Mouse (Mus musculus) hindbrain, postnatal 0 days (tissue): Measurements from ENCODE around the gene Wtip. TPM values are rescaled to one million over a fixed set of nuclear protein-coding genes. Genes with fewer than 3 reads are reported as not detected.

Experiments used
- ATAC-seq: fragments of 200-750 bp; cut with Nextera tagmentation; 2 replicates; pipeline ENCODE4 v1.8.0; 2017; ENCODE audit warnings: mild to moderate bottlenecking, moderate TSS enrichment, moderate library complexity
- DNase-seq: peaks from one replicate; pipeline ENCODE4 v3.0.0-alpha.2; 2015; ENCODE audit warnings: low spot score
- H3K27ac ChIP-seq: fragments of 300-500 bp; sonication (generic); 2 replicates; pipeline ENCODE4 v1.5.1; 2014; ENCODE audit warnings: mild to moderate bottlenecking
- H3K27me3 ChIP-seq: fragments of 300-500 bp; sonication (generic); 2 replicates; pipeline ENCODE4 v1.6.1; 2014; ENCODE audit warnings: low read length, mixed read lengths; ENCODE audit not compliant: insufficient read depth
- H3K36me3 ChIP-seq: fragments of 300-500 bp; sonication (generic); 2 replicates; pipeline ENCODE4 v1.6.1; 2014; ENCODE audit warnings: low read length, mixed read lengths; ENCODE audit not compliant: insufficient read depth
- H3K4me1 ChIP-seq: fragments of 300-500 bp; sonication (generic); 2 replicates; pipeline ENCODE4 v1.6.1; 2014; ENCODE audit warnings: antibody characterized with exemption, low read length, mixed read lengths; ENCODE audit not compliant: insufficient read depth
- H3K4me2 ChIP-seq: fragments of 300-500 bp; sonication (generic); 2 replicates; pipeline ENCODE4 v1.6.1; 2014; ENCODE audit warnings: low read depth, mild to moderate bottlenecking, low read length, moderate library complexity, mixed read lengths
- H3K4me3 ChIP-seq: fragments of 300-500 bp; sonication (generic); 2 replicates; pipeline ENCODE4 v1.5.1; 2014; ENCODE audit warnings: low read length
- H3K9ac ChIP-seq: fragments of 300-500 bp; sonication (generic); replicated peaks from 2 replicates; pipeline ENCODE4 v1.6.1; 2014; ENCODE audit warnings: mild to moderate bottlenecking, low read length, moderate library complexity, mixed read lengths
- H3K9me3 ChIP-seq: fragments of 300-500 bp; sonication (generic); 2 replicates; pipeline ENCODE4 v1.6.1; 2016; ENCODE audit warnings: low read length, mixed read lengths
- CTCF ChIP-seq: IDR thresholded peaks from 2 replicates; pipeline ENCODE4 v1.5.1; 2016; ENCODE audit warnings: antibody characterized with exemption, control low read depth, low read depth
- WGBS: fragments of 180-500 bp; shearing (Covaris S2); extraction: QIAGEN DNeasy Blood & Tissue Kit; methylation state at CpG from one replicate; pipeline ENCODE4 v1.1.7; 2014; 5-methylcytosine and 5-hydroxymethylcytosine counted together
- polyA plus RNA-seq: library from polyadenylated mRNA; unstranded; fragments of >200 nt; fragmentation: Nextera tagmentation; extraction: Ambion mirVana; gene quantifications from 2 replicates; pipeline ENCODE4 v1.2.1, GENCODE M21; 2015
- total RNA-seq: library from RNA; depleted of rRNA; stranded (reverse); fragments of >200 nt; gene quantifications from 2 replicates; pipeline ENCODE4 v1.2.3, GENCODE M21; 2014

The Wtip gene
- total and polyA plus RNA-seq, 2 experiments from 2014 or later, result 2.8 to 28.8 TPM

GRCm38 (mm10) chr7:34139493-34139892 lies 6.4 kb upstream of the Wtip start:
- H3K9me3 ChIP-seq, result no peaks in the 10 kb centered on the region
- H3K4me2 ChIP-seq, result no peak overlapping the region
- peaks cover 42% of the 10 kb centered on the region for H3K36me3 ChIP-seq
- H3K27me3 ChIP-seq, result no peaks in the 10 kb centered on the region
- H3K9ac ChIP-seq, result no peak overlapping the region
- H3K4me1 ChIP-seq, result no peaks in the 10 kb centered on the region
- DNase-seq, result no peak
- 95% methylated on average over 6 of the region's 6 CpGs for whole genome bisulfite sequencing
- no peak for ATAC-seq
- TF ChIP-seq CTCF, result no peak
- no peak overlapping the region for H3K27ac ChIP-seq
- H3K4me3 ChIP-seq, result no peak overlapping the region

DNA sequence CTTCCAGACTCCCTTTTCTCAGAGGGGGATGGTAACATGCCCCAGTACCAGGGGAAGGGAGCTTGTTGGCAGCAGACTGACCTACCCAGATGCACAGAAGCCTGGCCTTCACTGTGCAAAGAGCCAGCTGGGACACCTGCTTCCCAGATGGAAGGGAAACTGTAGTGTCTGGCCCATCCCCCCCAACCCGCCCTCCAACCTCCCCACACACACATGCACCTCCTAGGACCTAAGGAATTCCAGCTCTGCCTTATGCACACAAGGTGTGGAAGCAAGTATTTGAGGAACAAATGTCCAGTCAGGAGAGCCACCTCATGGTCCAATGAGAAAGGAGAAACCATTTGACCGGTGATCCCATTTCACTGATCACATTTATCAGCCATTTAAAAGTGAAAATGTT lies 1.3 kb upstream of the Wtip start:
- WGBS, result 84% methylated on average over 2 of the region's 2 CpGs
- DNase-seq (no peak), ATAC-seq (no peak)
- no peak for TF ChIP-seq CTCF
- no peak overlapping the region for H3K4me3 ChIP-seq
- no peaks in the 10 kb centered on the region for H3K36me3 ChIP-seq
- H3K4me1 ChIP-seq, result no peaks in the 10 kb centered on the region
- H3K9me3 ChIP-seq, result no peaks in the 10 kb centered on the region
- H3K4me2 ChIP-seq, result no peak overlapping the region
- H3K9ac ChIP-seq, result no peak overlapping the region
- no peaks in the 10 kb centered on the region for H3K27me3 ChIP-seq
- H3K27ac ChIP-seq, result no peak overlapping the region

DNA sequence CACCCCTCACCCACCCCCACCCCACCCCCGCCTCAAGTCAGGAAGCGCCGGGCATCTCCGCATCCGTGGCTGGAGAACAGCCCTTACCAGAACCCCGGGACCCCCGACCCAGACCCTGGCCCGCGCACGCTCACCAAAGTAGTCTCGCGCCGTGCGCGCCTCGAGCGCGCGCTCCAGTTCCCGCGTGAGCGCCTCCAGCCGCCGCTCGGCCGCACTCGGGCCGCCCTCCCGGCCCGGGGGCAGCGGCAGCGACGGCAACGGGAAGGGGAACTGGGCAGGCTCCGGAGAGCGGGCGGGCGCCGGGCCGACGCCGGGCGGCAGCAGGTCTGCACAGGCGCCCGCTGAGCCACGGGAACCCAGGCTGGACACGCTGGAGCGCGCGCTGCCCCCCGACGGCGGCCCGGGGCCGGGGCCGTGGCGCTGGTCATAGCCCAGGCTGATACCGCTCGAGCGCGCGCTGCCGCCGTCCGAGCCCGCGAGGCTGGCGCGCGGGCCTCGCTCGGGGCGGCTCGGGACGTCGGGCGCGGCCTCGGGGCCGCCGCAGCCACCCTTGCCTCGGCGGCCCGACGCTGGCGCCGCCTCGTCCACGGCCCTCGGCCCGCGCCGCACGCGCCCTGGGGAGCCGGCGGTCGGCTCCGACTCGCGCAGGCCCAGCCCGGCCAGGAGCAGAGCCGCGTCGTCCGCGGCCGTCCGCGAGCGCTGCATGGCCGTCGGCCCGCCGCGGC lies 551 bp downstream of the Wtip start:
- DNase-seq (peak; percentile 80), ATAC-seq (peak; percentile 78)
- Histone ChIP-seq H3K9me3 (no peaks in the 10 kb centered on the region), H3K4me3 (peak overlapping the region; percentile 80), H3K27me3 (no peaks in the 10 kb centered on the region), H3K9ac (peak overlapping the region; percentile 88), H3K4me1 (no peaks in the 10 kb centered on the region), H3K4me2 (peak overlapping the region; percentile 60), H3K27ac (peak overlapping the region; percentile 83), H3K36me3 (no peaks in the 10 kb centered on the region)
- WGBS, result under 1% methylated on average over 75 of the region's 116 CpGs
- TF ChIP-seq CTCF, result no peak

- Histone ChIP-seq H3K9me3 (no peaks in the 10 kb centered on the region), H3K36me3 (no peaks in the 10 kb centered on the region), H3K4me1 (no peaks in the 10 kb centered on the region), H3K9ac (peak overlapping the region; percentile 88), H3K4me2 (peak overlapping the region; percentile 60), H3K27me3 (no peaks in the 10 kb centered on the region), H3K4me3 (peak overlapping the region; percentile 80), H3K27ac (no peak overlapping the region)
- DNase-seq, result no peak
- peak; percentile 13 for ATAC-seq
- 13% methylated on average over 3 of the region's 3 CpGs for WGBS
- no peak for TF ChIP-seq CTCF
Observed at GRCm38 (mm10) chr7:34131959-34132354, 1.1 kb downstream of the Wtip start.

DNA sequence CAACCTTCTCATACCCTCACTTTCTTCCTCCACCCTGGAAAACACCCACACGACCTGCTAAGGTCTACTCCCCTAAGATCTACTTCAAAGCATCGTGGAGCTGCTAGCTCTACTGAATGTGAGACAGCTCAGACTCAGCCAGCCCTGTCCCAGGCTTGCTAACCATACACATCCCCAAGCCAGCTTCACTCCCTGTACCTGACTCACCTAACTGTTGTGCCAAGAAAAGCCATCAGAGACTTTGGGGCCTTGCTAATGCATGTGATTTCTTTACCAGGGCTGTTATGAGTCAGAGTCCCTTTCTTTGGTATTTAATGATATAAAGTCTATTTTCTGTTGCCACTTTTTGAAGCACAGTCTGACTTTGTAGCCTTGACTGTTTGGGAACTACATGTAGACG lies 1.9 kb downstream of the Wtip start:
- H3K4me1 ChIP-seq, result no peaks in the 10 kb centered on the region
- TF ChIP-seq CTCF, result no peak
- ATAC-seq, result no peak
- no peak overlapping the region for H3K27ac ChIP-seq
- DNase-seq, result no peak
- no peaks in the 10 kb centered on the region for H3K27me3 ChIP-seq
- 70% methylated on average over 3 of the region's 3 CpGs for WGBS
- H3K9me3 ChIP-seq, result no peaks in the 10 kb centered on the region
- H3K9ac ChIP-seq, result no peak overlapping the region; the same call in 1 of the 2 replicates
- H3K4me2 ChIP-seq, result peak overlapping the region; percentile 60; the same call in 1 of the 2 replicates
- H3K4me3 ChIP-seq, result no peak overlapping the region
- no peaks in the 10 kb centered on the region for H3K36me3 ChIP-seq

- no peaks in the 10 kb centered on the region for H3K4me1 ChIP-seq
- H3K9me3 ChIP-seq, result no peaks in the 10 kb centered on the region
- H3K36me3 ChIP-seq, result no peaks in the 10 kb centered on the region
- no peak overlapping the region for H3K4me3 ChIP-seq
- H3K27me3 ChIP-seq, result no peaks in the 10 kb centered on the region
- no peak overlapping the region for H3K27ac ChIP-seq
- 85% methylated on average over 3 of the region's 3 CpGs for WGBS
- DNase-seq (no peak), ATAC-seq (no peak)
- H3K4me2 ChIP-seq, result no peak overlapping the region
- no peak overlapping the region for H3K9ac ChIP-seq
- TF ChIP-seq CTCF, result peak; percentile 13; the same call in 1 of the 2 replicates
Observed at GRCm38 (mm10) chr7:34126291-34126690, 6.8 kb downstream of the Wtip start.

- no peak for ATAC-seq
- DNase-seq, result no peak
- no peak overlapping the region for H3K9ac ChIP-seq
- no peaks in the 10 kb centered on the region for H3K36me3 ChIP-seq
- H3K27me3 ChIP-seq, result no peaks in the 10 kb centered on the region
- no peak overlapping the region for H3K27ac ChIP-seq
- no peaks in the 10 kb centered on the region for H3K9me3 ChIP-seq
- TF ChIP-seq CTCF, result no peak
- H3K4me1 ChIP-seq, result no peaks in the 10 kb centered on the region
- 89% methylated on average over 9 of the region's 9 CpGs for WGBS
- H3K4me3 ChIP-seq, result no peak overlapping the region
- H3K4me2 ChIP-seq, result no peak overlapping the region
Observed at GRCm38 (mm10) chr7:34125346-34125745, 7.7 kb downstream of the Wtip start.
